Mouse (Mus musculus) layer of hippocampus, adult 18-20 months (tissue): ENCODE results near the gene Tbc1d25. TPM values are rescaled to one million over a fixed set of nuclear protein-coding genes. Genes with fewer than 3 reads are reported as not detected.

Experiments
- DNase-seq, 2 experiments: peaks; one replicate each; pipeline ENCODE4 v3.0.0; 2022; ENCODE audit warnings: low spot score in 2 of 2
- total RNA-seq, 2 experiments: library from RNA; stranded (reverse); gene quantifications; 2 replicates each; pipeline ENCODE4 v1.2.3; 2021

Gene Tbc1d25
- total RNA-seq, 2 experiments from 2014 or later, result 13.2 to 13.4 TPM

DNA sequence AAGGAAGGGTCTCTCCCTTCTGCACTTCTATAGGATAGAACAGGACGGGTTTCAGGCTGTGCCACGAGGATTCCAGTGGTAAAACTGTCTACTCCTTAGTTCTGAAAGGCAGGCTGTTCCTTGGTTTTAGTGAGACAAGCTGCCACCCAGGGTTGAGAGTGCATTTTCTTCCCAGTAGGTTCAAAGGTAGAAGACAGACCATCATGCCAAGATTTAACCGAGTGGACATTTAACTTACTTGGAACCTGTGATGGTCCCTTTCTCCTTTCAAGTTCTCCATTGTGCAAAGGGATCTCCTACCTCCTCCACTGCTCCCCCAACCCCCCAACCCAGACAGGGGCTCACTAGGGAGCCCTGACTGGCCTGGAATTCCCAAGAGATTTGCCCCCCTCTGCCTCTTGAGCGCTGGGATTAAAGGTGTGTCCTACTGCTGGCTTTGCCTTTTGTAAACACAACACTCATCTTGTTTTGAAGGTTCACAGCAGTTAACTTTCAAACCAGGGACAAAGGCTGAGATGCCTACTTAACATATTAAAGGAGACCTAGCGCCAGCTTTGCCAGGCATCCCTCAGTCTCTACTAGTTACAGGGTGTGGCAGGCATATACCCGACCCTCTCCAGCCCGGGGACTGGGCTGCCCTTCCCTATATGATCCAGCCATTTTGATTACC lies 7.0 kb upstream of the Tbc1d25 start:
- DNase-seq, result no peak

DNA sequence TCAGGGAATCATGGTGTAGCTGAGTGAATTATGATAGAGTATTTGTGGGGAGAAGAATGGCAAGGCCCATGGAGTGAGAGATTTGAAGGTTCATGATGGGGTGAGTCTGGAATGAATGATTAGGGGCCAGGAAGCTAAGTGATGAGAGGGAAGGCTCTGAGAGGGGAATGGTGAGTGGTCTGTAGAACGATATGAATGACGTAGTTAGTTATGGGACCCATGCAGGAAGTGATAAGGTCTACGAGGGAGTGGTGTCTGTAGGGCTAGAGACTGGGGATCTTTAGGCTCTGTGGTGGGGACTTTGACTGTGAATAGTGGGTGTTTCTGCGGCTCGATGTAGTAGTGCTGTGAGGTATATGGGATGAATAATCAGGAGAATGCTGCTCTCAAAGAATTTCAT lies 3.7 kb upstream of the Tbc1d25 start:
- DNase-seq, result no peak

DNA sequence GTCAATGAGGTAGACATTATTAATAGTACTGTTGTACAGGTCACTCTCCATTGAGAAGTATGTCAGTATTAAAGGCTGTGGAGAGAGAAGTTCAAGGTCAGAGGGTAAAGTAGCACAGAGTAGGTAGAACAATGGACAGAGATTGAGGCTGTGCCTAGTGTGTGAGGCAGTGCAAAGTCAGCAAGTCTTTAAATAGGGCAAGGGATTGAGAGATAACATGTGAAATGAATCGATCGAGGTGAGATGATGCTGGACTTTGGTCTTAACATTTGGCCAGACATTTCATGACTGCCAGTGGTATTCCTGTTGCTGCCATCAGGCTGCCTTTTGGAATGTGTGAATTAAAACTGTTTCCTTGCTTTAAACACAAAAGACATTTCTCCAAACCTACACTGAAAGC lies 2.9 kb upstream of the Tbc1d25 start:
- no peak for DNase-seq

DNA sequence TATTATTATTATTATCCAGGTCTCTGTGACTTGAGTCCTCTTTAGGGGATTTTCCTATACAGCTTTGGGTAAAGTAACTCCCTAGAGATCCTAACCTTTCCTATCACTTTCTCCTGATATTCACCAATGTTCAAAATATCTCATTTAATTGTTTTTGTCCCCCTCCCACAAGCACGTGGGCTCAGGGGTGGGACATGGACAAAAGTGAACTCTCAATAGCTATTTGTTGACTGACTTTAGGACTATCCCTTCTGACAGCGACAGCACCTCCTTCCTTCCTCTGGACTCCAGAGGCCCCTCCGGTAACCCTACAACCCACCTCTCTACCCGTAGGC lies 845 bp downstream of the Tbc1d25 start:
- DNase-seq, result no peak

DNA sequence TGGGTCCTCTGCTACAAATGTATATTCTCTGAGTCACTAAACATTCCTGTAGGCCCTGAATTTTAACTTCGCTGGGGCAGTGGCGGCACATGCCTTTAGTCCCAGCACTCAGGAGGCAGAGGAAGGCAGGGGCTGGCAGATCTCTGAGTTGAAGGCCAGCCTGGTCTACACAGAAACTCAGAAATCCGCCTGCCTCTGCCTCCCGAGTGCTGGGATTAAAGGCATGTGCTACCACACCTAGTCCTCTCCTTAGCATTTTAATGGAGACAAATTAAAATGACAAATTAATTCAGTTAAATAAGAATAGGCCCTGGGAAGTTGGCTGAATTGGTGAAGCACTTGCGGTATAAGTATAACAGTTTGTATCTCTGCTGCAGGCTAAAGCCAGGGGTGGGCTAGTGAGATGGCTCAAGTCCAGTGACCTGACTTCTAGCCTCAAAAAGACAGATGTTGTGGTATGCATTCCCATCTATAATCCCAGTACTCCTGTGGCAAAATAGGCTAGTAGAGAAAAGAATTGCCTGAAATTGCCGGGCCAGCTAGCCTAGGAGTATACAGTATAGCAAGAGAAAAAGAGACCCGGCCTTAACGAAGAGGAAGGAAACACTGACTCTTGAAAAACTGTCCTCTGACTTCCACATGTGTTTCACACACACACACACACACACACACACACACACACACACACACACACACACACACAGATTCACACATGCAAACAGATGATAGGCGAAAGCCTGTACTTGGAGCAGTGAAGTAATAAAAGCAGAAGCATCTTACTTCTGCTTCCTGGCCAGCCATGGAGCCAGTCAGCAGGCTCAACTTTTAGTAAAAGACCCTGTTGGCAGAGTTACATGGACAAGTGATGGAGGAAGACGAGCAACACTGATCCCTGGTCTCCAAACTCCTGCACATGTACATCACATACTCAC lies 8.0 kb downstream of the Tbc1d25 start:
- no peak for DNase-seq

DNA sequence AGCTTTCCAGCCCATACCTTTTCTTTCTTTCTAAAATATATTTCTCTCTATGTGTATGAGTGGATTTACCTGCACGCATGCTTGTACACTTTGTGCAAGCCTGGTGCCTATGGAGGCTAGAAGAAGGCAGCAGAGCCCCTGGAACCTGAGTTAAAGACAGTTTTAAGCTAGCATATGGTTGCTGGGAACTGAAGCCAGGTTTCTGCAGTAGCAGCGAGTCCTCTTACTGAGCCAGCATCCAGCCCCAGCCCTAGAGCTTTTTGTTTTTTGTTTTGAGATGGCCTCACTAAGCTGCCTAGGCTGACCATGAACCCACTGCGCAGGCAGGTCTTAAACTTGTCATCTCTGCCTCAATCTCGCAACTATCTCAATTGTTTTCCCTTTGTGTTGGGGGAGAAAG lies 11.5 kb downstream of the Tbc1d25 start:
- peak in 1 of 2 experiments; percentile 19 for DNase-seq

DNA sequence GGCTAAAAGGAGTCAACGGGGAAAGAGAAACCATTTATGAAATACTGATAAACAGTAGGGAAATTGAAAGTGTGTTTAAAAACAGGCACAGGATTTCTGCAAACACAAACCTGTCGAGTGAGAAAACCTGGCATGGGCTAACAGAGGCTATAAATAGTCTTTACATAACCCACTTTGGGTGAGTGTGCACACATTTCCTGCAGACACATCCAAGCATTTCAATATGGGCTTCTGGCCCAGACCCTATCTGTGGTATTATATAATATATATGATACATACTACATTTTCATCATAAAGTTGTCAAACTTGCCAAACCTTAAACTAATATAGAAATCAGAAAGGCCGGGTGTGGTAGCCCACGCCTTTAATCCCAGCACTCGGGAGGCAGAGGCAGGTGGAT lies 12.9 kb downstream of the Tbc1d25 start:
- peak in 1 of 2 experiments; percentile 17 for DNase-seq

DNA sequence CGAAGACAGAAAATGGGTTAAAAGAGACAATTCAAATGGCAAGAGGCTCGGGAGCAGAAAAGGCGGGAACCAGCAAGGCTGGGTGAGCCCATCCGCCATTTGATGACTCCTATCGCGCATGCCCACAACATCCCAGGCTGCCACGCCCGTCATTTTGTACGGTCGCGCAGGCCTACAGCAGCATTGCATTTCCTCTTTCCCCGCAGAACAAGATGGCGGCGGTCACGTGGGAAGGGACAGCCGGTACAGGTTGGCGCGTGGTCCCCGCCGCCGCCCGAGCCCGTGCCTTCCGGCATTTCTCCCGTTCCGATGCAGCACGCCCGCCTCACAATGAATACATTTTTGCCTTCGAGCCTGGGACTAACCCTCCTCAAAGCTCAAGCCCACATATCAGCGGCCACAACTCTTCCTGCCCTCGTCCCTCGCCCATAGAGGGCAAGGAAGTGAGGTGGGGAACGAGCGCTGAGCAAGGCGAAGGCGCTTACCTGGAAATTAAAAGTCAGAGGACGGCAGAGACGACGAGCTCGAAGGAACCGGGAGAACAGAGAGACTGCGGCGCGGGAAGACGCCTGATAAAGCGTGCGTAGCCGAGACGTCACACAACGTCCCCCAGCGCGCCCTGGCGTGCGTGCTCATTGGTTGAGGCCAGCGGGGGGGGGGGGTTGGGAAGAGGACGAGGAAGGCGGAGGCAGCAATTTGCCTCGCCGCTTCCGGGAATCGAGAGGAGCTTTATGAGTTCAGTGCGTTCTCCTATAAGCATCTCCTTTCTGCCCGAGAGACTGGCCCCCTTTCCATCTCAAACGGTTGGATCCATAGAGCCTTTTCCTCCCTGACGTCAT lies 30.6 kb downstream of the Tbc1d25 start, which contains the start of gene Rbm3:
TSS of gene Rbm3 (minus strand) at position 728 of the 839 bp plus-strand sequence.
- peak; percentile 82 to 89 for DNase-seq

DNA sequence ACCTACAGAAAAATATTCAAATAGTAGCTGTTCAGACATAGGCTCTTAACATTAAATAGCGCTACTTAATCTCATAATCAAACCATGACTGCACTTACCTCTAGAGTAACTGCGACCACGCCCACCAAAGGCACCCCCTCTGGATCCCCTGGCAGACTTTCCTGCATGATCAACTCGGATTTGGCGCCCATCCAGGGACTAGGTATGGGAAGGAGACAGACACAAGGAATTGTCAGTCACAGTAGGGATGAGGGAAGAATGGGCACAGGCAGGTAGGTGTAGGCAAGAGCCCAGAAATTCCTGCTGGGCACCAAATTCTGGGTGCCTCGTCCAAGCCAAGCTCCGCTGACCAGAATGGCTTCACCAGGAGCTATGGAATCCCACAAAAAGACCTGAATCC lies 32.2 kb downstream of the Tbc1d25 start:
- DNase-seq, result no peak

DNA sequence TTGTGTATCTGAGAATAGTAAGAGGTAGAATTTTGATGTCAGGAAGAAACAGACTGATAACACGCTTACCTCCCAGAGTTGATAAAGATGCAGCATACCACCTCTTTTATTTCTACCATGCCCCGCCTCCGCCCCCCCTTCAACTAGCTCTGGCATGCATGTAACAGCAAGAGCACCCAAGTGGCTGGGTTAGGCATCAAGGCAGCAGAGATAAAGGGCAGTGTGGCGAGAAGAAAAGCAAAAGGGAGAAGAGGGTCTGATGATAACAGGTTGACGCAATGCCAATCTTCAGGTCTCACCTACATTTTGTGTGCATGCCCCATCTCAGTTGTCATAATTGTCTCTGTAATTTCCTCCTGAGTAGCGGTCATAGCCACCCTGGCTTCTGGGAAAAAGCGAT lies 33.0 kb downstream of the Tbc1d25 start:
- no peak for DNase-seq

DNA sequence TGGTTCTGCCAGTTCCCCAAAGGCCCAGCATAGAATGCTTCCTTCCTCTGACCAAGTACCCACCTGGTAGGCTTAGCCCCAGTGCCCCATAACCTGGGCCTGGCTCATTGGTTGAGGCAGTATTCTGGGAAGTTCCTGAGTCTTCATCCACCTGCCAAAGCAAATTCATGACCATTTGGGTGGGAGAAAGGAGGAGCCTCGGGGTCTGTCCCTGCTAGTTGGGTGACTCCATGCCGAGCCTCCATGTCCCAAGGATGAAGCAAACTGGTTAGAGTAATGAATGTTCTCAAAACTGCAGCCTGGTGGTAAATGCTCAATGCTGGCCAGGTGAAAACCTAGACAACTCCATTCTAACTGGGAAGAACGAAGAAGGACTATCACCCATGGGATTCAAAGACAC lies 34.9 kb downstream of the Tbc1d25 start:
- DNase-seq, result no peak

DNA sequence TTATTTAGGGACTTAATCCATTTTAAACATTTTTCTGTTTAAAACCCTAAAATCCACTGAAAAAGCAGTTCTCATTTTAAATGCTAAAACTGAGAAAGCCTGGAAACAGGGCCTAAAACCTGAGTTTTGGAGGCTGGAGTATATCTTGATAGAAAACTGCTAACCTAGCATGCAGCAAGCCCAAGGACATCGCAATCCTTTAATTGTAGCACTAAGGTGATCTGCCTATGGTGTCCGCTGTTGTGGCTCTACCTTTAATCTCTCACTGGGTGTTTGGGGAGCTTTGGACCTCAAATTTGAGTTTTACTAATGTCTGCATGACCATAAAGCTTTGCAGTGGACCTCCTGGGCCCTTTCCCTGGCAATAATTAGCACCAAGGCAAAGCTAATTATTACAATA lies 35.5 kb downstream of the Tbc1d25 start:
- no peak for DNase-seq

DNA sequence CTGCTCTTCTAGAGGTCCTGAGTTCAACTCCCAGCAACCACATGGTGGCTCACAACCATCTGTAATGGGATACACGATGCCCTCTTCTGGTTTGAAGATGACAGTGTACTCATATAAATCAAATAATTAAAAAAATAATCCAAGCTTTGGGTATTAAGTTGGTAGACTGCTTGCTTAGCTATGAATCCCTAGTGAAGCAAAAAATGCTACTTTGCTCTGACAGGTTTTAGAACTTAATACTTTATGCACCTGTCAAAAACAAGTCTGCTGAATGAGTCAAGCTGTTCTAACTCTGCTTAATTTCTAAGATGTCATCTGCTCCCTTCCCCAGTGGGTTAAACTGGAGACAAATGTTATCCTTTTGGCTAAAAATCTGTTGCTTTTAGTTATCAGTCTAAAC lies 36.5 kb downstream of the Tbc1d25 start:
- DNase-seq, result no peak

DNA sequence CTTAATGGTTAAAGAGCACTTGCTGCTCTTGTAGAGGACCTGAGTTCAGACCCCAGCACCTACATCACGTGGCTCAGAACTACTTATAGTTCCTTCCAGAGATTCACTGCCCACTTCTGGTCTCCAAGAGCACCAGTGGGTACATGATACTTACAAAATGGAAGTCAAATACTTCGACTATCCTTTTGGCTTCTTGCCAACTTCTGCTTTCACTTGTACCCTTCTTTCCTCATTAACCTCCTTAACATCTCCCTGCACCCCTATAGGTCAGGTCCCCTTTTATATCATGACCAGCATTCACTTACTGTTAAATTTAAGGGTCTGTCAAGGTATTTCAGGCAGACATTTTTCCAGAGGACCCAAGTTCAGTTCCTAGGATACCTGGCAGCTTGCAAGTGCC lies 40.1 kb downstream of the Tbc1d25 start:
- no peak for DNase-seq

DNA sequence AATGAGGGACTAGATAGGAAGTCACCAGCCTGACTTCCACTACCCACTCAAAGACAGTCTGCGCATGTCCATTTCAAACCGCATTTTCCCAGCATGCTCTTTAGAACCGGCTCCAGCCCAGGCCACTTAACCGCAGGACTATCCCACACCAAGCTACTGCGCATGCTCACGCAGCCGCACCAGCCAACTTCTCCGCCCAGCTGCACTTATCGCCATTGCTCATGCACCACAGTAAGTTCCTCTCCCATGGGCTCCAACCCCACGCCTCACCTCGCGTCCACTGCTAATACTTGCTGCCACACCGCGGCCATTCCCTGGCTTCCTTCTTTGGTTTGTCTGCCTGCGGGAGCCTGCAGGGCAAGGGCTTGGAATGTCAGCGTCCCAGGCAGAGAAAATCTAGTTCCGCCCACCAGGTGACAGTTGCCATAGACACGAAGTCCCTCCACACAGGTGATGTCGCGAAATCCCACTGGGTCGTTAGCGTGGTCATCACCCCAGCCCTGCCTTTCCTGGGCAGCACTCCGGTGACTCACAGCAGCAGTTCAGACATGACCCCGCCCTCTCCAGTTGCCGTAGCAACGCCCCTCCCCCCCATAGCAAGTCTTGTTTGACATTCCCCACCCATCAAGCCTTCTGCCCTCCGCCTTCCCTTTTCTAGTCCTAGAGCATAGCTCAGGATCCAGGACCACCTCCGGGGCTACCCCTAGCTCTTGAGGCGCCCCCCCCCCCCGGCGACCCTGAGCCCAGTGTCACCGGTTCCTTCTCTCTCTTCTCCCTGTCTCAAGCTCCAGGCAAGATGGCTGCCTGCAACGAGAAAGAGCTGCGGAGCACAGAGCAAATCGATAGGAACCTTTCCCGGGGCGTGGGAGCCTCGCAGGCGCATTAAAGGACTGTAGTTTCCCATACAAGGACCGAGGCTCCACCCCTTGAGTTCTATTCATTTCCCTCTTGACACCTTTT lies 43.7 kb downstream of the Tbc1d25 start, which contains the start of gene Wdr13:
TSS of gene Wdr13 (minus strand) at position 876 of the 960 bp plus-strand sequence.
- DNase-seq, result peak; percentile 83 to 93

DNA sequence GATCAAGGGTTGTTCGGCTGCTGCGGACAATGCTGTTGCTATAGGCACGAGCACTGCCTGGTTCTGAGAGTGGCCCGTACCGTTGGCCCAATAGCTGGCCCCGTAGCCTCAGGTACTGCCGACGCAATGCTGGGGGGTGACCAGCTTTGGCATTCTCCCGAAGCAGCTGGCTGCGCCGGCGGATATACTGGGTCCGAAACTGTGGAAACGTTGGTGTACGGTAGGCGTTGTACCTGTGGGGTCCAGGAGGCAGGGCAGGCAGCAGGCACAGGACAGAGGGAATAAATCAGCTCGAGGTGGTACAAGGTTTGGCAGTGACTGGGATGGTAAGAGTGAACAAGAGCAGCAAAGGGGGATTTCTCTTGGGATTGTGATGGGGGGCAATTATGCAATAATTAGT lies 44.6 kb downstream of the Tbc1d25 start:
- DNase-seq, result no peak

DNA sequence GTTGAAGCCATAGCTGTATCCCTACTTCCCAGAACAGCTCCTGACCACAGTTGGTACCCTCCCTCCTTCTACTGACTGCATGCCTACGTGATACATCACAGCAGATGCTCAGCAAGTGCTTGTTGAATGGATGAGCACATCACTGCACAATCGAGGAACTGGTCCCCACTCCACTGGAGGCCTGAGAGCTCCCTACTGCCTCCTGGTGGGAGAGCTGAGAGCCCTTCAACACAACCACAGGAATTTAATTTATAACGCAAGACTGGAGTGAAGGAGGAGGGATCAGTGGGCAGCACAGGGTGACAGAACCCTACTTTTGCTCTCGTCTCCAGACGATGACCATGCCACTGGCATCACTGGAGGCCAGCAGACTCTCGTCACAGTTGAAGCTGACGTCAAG lies 50.7 kb downstream of the Tbc1d25 start:
- no peak for DNase-seq

DNA sequence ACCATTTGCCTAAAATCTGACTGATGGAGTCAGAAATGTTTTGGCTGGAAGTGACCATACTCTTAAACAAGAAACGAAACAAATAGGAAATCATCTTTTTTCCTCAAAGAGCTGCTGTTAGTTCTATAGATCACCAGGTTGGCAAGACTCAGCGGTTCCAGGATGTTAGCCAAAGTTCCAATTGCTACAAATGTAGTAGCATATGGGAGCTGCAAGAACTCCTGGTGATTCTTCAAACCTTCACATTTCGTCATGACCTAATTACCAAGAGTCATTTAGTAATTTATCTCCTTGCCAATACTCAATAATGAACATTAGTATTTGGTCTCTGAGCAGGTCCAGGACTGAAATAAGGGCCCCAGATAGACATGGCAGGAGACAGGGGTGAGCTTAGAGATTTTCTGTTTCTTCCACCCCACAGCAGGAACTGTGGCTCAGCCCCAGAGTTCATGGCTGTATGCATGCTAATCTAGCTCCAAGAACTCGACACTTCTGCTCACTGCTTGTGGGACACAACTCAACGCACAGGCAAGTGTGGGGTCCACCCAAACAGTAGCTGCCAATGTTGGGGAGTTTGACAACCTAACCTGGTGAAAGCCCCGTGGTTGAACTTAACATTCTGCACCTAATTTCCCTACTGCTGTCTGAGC lies 52.0 kb downstream of the Tbc1d25 start:
- no peak for DNase-seq

DNA sequence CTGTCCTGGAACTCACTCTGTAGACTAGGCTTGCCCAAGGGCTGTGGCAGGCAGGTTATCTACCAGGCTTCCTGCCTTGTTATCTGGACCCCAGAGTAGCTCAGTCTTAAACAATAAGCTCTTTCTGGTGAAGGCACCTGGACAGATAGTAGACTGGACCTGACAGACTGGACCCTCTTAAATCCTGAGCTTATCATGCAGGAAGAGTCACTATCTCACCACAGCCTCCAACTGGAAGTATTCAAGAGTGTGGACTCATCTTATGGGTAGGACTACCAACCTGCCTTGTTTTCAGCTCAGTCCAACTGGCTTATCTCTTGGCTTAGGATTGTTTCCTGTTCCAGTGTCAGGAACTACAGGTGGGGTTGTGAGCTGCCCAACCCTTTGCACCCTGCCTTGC lies 58.7 kb downstream of the Tbc1d25 start:
- no peak for DNase-seq

DNA sequence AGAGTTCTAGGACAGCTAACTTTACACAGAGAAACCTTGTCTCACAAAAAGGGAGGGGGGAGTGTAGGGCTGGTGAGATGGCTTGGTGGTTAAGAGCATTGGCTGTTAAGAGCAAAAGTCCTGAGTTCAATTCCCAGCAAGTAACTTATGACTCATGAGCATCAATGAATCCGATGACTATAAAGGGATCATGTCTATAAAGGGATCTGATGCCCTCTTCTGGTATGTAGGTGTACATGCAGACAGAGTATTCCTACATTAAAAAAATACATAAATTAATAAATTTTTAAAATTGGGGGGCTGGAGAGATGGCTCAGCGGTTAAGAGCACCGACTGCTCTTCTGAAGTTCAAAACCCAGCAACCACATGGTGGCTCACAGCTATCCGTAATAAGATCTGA lies 60.7 kb downstream of the Tbc1d25 start:
- DNase-seq, result no peak
